Mouse (Mus musculus) midbrain, embryonic 16.5 days (tissue): ENCODE results near the gene Myo15b. TPM values are rescaled to one million over a fixed set of nuclear protein-coding genes. Genes with fewer than 3 reads are reported as not detected.
A peak's percentile ranks its signal among the peaks of the same experiment; 100 is the strongest.

ENCODE experiments used
- ATAC-seq: fragments of 200-750 bp; cut with Nextera tagmentation; 2 replicates; pipeline ENCODE4 v1.8.0; 2017; ENCODE audit warnings: moderate TSS enrichment
- H3K27ac ChIP-seq: fragments of 300-500 bp; sonication (generic); 2 replicates; pipeline ENCODE4 v1.5.1; 2014; ENCODE audit warnings: mild to moderate bottlenecking, low read length, mixed read lengths
- H3K27me3 ChIP-seq: fragments of 300-500 bp; sonication (generic); 2 replicates; pipeline ENCODE4 v1.6.1; 2014; ENCODE audit warnings: low read depth, low read length, mixed read lengths; ENCODE audit not compliant: control insufficient read depth, insufficient read depth
- H3K36me3 ChIP-seq: fragments of 300-500 bp; sonication (generic); 2 replicates; pipeline ENCODE4 v1.6.1; 2014; ENCODE audit warnings: mild to moderate bottlenecking, low read length, moderate library complexity, mixed read lengths; ENCODE audit not compliant: control insufficient read depth, insufficient read depth
- H3K4me1 ChIP-seq: fragments of 300-500 bp; sonication (generic); 2 replicates; pipeline ENCODE4 v1.6.1; 2014; ENCODE audit warnings: mild to moderate bottlenecking, low read length, mixed read lengths; ENCODE audit not compliant: control insufficient read depth, insufficient read depth
- H3K4me2 ChIP-seq: fragments of 300-500 bp; sonication (generic); 2 replicates; pipeline ENCODE4 v1.6.1; 2014; ENCODE audit warnings: mild to moderate bottlenecking, low read length, mixed read lengths
- H3K4me3 ChIP-seq: fragments of 300-500 bp; sonication (generic); 2 replicates; pipeline ENCODE4 v1.5.1; 2014; ENCODE audit warnings: low read depth, mild to moderate bottlenecking, low read length, moderate library complexity, mixed read lengths
- H3K9ac ChIP-seq: fragments of 300-500 bp; sonication (generic); 2 replicates; pipeline ENCODE4 v1.6.1; 2014; ENCODE audit warnings: low read depth, low read length, mixed read lengths
- H3K9me3 ChIP-seq: fragments of 300-500 bp; sonication (generic); replicated peaks from 2 replicates; pipeline ENCODE4 v1.6.1; 2014; ENCODE audit warnings: mild to moderate bottlenecking, low read length, mixed read lengths; ENCODE audit not compliant: control insufficient read depth, poor library complexity, severe bottlenecking
- WGBS: fragments of 180-500 bp; shearing (Covaris S2); extraction: QIAGEN DNeasy Blood & Tissue Kit; methylation state at CpG from one replicate; pipeline ENCODE4 v1.1.7; 2014; 5-methylcytosine and 5-hydroxymethylcytosine counted together
- polyA plus RNA-seq: library from polyadenylated mRNA; unstranded; fragments of >200 nt; fragmentation: Nextera tagmentation; extraction: Ambion mirVana; gene quantifications from 2 replicates; pipeline ENCODE4 v1.2.1, GENCODE M21; 2015

The Myo15b gene
- polyA plus RNA-seq, result 0.09 TPM in 1 of 2 replicates, not detected in the other

DNA sequence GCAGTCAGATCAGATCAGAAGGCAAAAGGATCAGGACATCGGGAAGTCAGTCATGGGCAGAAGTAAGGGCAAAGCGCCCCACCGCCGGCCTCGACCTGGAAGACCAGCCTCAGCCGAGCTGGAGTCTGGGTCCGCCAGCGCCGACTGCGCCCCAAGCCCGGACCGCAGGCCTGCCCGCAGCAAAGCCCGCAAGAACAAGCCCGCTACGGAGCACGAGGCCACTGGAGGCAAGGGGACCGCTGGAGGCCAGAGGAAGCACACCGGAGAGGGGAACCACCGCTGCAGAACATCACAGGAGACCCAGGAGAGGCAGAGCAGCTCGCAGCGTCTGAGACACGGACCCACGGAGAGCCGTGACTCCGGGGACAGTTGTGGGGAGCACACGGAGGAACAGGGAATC lies at the start of gene Myo15b:
Myo15b (plus strand) TSS at position 53 of the 400 bp plus-strand sequence.
- Histone ChIP-seq H3K9me3 (no peaks in the 10 kb centered on the region), H3K36me3 (no peaks in the 10 kb centered on the region), H3K4me2 (peak within 1 kb of the TSS; percentile 49), H3K4me3 (peak within 1 kb of the TSS; percentile 29), H3K4me1 (peaks cover 4% of the 10 kb centered on the region; the same call in 1 of the 2 replicates), H3K27ac (no peak within 1 kb of the TSS), H3K27me3 (peaks cover 43% of the 10 kb centered on the region), H3K9ac (0 out of 2 replicates have a peak within 1 kb of the TSS, but pooled peaks have one; percentile 13)
- ATAC-seq, result no peak
- 12% methylated on average over 27 of the region's 27 CpGs for WGBS

DNA sequence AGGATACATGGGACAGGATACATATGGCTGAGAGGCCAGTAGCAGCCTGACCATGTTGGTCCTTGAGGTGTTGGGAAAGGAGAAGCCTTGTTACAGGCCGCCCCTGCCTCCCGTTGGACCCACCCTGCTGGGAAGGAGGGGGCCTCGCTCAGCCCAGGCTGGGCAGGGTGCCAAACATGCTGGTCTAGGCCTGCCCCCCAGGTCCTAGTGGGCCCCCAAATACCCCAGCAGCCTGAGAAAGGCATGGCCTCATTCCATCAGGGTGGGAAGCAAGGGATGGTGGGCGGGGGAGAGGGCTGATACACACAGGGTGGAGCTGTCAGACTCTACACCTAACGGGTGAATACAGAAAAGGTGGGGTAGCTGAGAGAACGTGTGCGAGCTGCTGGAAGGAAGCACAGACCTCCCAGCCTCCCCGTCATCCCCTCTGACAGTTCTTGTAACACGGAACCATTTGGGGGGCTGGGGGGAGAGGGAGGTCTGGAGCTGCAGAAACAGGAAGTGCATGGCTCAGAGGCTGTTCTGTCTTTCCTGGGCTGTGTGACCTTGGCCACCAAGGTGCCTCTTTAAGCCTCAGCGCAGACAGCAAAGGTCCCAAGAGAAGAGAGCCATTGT lies 49.4 kb upstream of the Myo15b start:
- Histone ChIP-seq H3K27ac (peak overlapping the region; percentile 67), H3K9ac (peak overlapping the region; percentile 43; the same call in 1 of the 2 replicates), H3K4me3 (no peak overlapping the region), H3K36me3 (no peaks in the 10 kb centered on the region), H3K4me1 (peaks cover 30% of the 10 kb centered on the region), H3K4me2 (peak overlapping the region; percentile 91), H3K9me3 (no peaks in the 10 kb centered on the region), H3K27me3 (no peaks in the 10 kb centered on the region)
- no peak for ATAC-seq
- WGBS, result 52% methylated on average over 10 of the region's 10 CpGs

DNA sequence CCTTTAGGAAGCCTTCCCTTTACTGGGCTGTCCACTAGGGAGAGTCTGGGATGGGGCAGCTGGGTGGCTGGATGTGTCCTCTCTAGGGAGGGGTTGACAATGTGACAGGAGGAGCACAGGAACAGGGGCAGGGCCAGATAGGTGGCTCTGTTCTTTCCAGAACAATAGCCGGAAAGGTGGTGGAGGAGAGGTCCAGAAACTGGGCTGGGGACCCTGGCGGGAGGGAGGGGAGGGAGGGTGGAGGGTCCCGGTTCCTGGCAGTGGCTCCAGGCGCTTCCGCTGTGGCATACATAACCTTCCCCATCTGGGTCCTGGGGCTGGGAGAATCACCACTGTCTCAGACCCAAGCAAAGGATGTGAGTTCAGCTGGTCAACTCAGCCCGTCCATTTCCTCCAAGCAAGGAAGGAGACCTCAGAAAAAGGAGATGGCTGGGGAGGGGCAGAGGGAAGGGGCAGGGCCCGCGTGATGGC lies 48.9 kb upstream of the Myo15b start:
- Histone ChIP-seq H3K4me3 (no peak overlapping the region), H3K27me3 (no peaks in the 10 kb centered on the region), H3K9ac (peak overlapping the region; percentile 43; the same call in 1 of the 2 replicates), H3K36me3 (no peaks in the 10 kb centered on the region), H3K4me2 (peak overlapping the region; percentile 91), H3K27ac (peak overlapping the region; percentile 67), H3K9me3 (no peaks in the 10 kb centered on the region), H3K4me1 (peaks cover 32% of the 10 kb centered on the region)
- 59% methylated on average over 8 of the region's 8 CpGs for WGBS
- ATAC-seq, result no peak

DNA sequence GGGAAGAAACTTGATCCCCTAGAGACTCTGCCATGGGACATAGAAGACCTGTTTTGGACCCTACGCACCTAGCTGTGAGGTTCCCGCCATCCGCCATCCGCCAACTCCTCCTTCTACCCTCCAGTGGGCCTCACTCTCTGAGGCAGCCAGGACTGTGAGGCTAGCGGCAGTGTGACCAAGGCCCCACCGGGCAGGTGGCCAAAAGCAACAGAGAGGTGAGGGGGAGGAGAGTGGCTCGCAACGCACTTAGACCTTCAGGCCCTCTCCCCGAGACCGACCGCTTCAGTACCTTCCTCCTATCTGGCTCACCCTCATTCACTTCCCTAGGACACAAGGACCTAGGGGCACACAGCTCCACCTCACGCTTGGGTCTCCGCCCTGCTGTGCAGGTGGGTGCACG lies 47.8 kb upstream of the Myo15b start:
- H3K4me3 ChIP-seq, result peak overlapping the region; percentile 11
- peak overlapping the region; percentile 91 for H3K4me2 ChIP-seq
- H3K9ac ChIP-seq, result no peak overlapping the region
- no peak for ATAC-seq
- no peaks in the 10 kb centered on the region for H3K9me3 ChIP-seq
- peaks cover 35% of the 10 kb centered on the region for H3K4me1 ChIP-seq
- WGBS, result 84% methylated on average over 14 of the region's 14 CpGs
- no peaks in the 10 kb centered on the region for H3K36me3 ChIP-seq
- no peak overlapping the region; the same call in 1 of the 2 replicates for H3K27ac ChIP-seq
- H3K27me3 ChIP-seq, result no peaks in the 10 kb centered on the region

DNA sequence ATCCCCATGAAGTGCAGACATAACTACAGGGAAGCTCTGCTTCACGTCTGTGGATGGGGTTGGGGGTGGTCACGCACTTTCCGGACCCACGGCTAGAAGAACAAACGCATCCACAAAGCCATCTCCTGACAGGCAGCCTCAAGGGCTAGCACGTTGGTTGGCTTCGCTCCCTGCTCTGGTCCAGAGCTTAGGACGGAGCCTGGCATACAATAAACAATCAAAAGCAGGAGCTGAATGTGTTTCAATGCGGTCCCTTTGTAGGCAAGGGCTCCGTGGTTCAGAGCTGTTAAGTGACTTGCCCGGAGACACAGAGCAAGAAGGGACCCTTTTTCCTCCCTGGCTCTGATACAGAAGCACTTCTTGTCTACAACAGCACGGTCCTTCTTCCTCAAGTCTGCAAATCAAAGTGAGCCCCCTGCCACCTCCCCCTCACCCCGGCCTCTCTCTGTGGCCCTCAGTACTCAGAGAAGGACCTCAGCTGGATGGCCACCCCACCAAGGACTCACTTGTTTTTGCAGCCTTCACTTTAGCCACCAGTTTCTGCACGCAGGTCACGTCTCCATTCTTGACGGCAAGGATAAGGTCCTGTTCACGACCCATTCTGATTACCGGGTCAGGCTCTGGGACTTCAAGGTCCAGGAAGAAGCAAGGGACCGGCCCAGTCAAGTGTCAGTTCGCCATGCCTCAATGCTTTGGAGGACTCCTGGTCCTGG lies 46.7 kb upstream of the Myo15b start:
- peak overlapping the region; percentile 53; the same call in 1 of the 2 replicates for H3K27ac ChIP-seq
- H3K9me3 ChIP-seq, result no peaks in the 10 kb centered on the region
- WGBS, result 72% methylated on average over 20 of the region's 20 CpGs
- peaks cover 43% of the 10 kb centered on the region for H3K4me1 ChIP-seq
- no peaks in the 10 kb centered on the region for H3K36me3 ChIP-seq
- 0 out of 2 replicates have a peak overlapping the region, but pooled peaks have one; percentile 85 for H3K9ac ChIP-seq
- no peaks in the 10 kb centered on the region for H3K27me3 ChIP-seq
- H3K4me2 ChIP-seq, result peak overlapping the region; percentile 91
- ATAC-seq, result no peak
- H3K4me3 ChIP-seq, result peak overlapping the region; percentile 82

DNA sequence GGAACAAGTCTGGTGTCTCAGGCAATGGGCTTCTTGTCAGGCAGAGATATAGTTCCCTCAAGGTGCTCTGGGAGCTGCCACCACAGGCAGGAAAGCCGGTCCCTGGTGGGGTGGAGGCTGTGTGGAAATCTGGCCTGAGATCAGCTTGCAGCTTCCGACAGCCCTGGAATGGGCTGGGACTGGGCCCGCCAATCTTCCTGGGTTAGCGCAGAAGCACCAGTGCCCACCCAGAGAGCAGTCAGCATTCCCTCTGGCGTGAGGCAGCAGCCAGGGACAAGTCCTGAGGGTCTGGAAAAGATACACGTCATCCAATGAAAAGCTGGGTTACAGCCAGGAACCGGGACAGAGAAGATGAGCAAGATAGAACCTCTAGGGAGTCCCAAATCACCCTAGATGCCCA lies 46.1 kb upstream of the Myo15b start:
- H3K4me2 ChIP-seq, result peak overlapping the region; percentile 91
- H3K9me3 ChIP-seq, result no peaks in the 10 kb centered on the region
- peaks cover 43% of the 10 kb centered on the region for H3K4me1 ChIP-seq
- H3K27ac ChIP-seq, result peak overlapping the region; percentile 53; the same call in 1 of the 2 replicates
- peak overlapping the region; percentile 85; the same call in 1 of the 2 replicates for H3K9ac ChIP-seq
- no peaks in the 10 kb centered on the region for H3K27me3 ChIP-seq
- WGBS, result 40% methylated on average over 7 of the region's 7 CpGs
- peak overlapping the region; percentile 82 for H3K4me3 ChIP-seq
- ATAC-seq, result no peak
- H3K36me3 ChIP-seq, result no peaks in the 10 kb centered on the region

DNA sequence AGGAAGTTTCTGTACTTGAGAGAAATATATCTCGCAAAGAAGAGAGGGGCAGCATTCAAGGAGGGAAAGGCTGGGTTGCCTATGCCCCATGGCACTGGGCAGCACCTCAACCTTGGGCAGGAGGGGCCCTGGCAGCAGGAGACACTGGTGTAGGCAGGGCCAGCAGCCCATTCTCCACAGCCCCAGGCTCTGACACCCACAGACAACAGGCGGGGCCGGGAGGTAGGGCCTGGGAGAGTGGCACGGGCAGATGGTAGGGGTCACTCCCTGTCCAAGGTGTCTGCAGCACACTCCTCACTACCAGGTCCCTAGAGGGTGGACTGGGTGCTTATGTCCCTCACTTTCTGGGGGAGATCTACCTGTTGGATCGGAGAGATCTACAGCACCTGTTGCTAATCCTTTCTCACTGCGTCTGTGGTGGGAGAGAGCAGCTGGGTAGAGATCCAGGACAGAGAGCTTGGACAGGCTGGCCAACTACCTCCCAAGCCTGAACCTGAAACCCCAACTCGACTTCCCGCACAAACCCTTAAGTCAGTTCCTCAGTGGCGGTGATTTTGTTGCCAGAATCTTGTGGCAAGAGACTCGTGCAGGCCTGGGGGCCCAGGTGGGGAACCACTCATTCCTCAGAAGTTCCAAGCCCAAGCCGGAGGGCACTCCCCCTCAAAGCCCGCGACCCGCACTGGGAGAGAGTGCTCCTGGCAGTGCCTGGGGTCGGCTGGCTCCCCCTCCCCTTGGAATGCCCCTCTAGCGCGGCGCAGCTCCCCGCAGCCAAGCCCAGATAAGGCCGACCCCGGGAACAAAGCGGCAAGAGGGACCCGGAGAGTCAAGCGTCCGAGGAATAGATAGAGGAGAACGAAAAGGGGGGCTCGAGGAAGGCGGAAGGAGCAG lies 45.4 kb upstream of the Myo15b start:
- ATAC-seq, result peak; percentile 5; the same call in 1 of the 2 replicates
- Histone ChIP-seq H3K4me3 (peak overlapping the region; percentile 82), H3K9me3 (no peaks in the 10 kb centered on the region), H3K4me2 (peak overlapping the region; percentile 91), H3K4me1 (peaks cover 43% of the 10 kb centered on the region), H3K9ac (peak overlapping the region; percentile 85), H3K36me3 (no peaks in the 10 kb centered on the region), H3K27me3 (no peaks in the 10 kb centered on the region), H3K27ac (peak overlapping the region; percentile 63; the same call in 1 of the 2 replicates)
- WGBS, result 3% methylated on average over 28 of the region's 28 CpGs

DNA sequence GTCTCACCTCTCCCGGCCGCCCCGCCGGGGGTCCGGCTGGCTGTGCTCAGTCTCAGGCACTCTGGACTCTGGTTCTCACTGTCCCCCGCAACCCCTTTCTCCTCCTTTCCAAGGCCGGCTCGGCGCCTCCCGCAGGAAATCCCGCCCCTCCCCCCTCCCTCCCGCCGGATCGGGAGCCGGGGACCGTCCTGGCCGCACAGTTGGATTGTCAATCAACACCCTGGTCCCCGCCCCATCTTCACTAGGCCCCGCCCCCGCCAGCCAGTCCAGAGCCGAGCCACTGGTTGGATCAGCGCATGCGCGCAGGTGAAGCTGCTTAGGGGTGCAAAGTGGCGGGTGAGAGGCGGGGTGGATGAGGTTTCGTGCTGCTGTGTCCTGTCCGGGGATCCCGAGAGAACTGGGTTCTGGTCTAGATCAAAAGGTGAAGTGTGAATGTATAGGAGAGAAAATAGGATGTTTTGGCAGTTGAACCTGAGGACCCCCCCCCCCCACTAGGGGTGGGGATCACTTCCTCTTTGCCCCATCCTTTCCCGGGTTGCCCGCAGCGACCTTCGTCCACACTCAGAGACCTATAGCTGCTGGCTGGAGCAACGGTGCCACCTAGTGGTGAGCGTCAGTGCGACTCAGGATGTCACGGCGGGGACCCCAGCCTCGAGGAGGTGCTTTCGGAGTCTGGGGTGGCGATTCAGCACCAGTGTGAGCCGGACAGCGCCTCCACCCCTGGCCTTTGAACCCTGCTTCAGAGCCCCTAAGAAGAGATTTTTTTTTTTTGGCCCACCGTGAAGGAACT lies 44.5 kb upstream of the Myo15b start, which contains the start of gene Caskin2:
Caskin2 (minus strand) TSS at position 133 of the 790 bp plus-strand sequence.
- Histone ChIP-seq H3K4me3 (peak within 1 kb of the TSS; percentile 82), H3K4me2 (peak within 1 kb of the TSS; percentile 91), H3K27ac (peak within 1 kb of the TSS; percentile 63; the same call in 1 of the 2 replicates), H3K36me3 (no peaks in the 10 kb centered on the region), H3K4me1 (peaks cover 37% of the 10 kb centered on the region), H3K9ac (peak within 1 kb of the TSS; percentile 85), H3K27me3 (no peaks in the 10 kb centered on the region), H3K9me3 (no peaks in the 10 kb centered on the region)
- ATAC-seq, result peak; percentile 87
- 0% methylated on average over 40 of the region's 44 CpGs for WGBS
